ENCODE assay signal across 10 mouse cellular contexts in the genomic region with DNA sequence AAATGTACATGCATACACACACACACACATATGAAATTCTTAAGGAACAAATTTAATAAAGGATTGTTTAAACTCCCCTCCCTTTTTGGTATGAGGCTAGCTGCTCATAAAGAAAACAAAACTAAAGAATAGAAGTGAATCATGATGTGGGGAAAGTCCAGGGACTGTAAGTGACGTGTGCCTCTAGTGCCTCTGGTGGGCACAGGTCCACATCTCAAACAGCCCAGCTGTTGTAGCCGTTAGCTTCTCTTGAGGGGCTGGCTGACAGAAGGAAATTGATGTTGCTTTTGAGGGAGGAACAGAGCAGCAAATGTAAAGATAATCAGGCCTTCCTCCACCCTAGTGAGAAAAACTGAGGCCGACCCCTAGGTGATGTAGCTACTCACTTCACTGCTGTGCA.
DNase-seq lines count a peak whose midpoint lies in the region; TF ChIP-seq lines count a peak whose summit lies in the region.
"Had no signal": no experiment of that assay in that cellular context is flagged by ENCODE, and none has a peak within 500 bp of the region (broad histone marks: within the 10 kb centered on the region; RNA-seq: fewer than 3 reads in every experiment).

No protein-coding gene starts in this region.

- DNase-seq in adrenal gland, postnatal 14 days, result peak; percentile 51
- DNase-seq in adrenal gland, postnatal 25 days, result no peak
- no peak for DNase-seq in left cerebral cortex, adult 2 months (ENCODE audit: extremely low spot score in 1 of 2, low spot score in 2 of 2)
- DNase-seq in left cerebral cortex, adult 9 months (ENCODE audit: low spot score in 2 of 2), result no peak
- peak; percentile 61 for DNase-seq in CD4-positive helper T cell, adult 2 months (ENCODE audit: low read depth, low spot score)
- DNase-seq in lung, postnatal 4 days, result peak; percentile 42 to 58
- no peak for DNase-seq in embryo, embryonic 11 days
- no peak for DNase-seq in frontal cortex, postnatal 10 days (ENCODE audit: low spot score in 2 of 2)

- H3K27ac ChIP-seq in left cerebral cortex, adult 2 months, result no peak overlapping the region
- H3K27ac ChIP-seq: forebrain, embryonic 13.5 days had no signal

- intact Hi-C loops in left cerebral cortex, adult 2 months (cut with DNase I), result loop anchor here (5.0 kb wide), 1 partner anchor 146 kb away; no protein-coding TSS in a partner anchor

- no peak overlapping the region for H3K4me3 ChIP-seq in left cerebral cortex, adult 2 months
- H3K4me3 ChIP-seq: forebrain, embryonic 13.5 days; megakaryocyte, embryonic 14.5 days had no signal

- peak; percentile 7 for TF ChIP-seq CTCF in left cerebral cortex, adult 2 months (IDR thresholded peaks at IDR 0.05)

Comparison
In these comparisons a context has a peak if more than half of its experiments do, and no peak if none do; other contexts are left out.
1. DNase-seq: peak in adrenal gland, postnatal 14 days (single experiment), CD4-positive helper T cell, adult 2 months (single experiment) and lung, postnatal 4 days (2 of 2); none in adrenal gland, postnatal 25 days (single experiment), left cerebral cortex, adult 2 months (0 of 2), left cerebral cortex, adult 9 months (0 of 2), embryo, embryonic 11 days (single experiment) and frontal cortex, postnatal 10 days (0 of 2).